ENCODE assay signal across 10 mouse cellular contexts in the genomic region with DNA sequence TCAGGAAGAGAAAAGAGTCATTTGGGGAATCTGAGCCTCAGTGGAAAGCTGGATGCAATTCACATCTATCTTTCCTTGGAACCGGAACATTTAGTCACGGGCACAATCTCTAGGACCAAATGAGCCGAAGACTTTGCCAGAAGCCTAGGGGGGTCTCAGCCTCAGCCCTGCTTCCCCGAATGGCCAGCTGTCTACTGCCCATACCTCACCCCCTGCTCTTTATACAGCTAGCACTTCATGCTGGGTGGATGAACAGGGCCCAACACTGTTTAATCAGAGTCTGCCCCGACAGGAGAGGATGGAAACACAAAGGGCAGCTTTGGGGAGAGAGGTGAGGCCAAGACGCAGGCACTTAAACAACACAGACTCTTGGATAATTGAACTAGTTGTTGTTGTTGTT. TPM values are rescaled to one million over a fixed set of nuclear protein-coding genes. Genes with fewer than 3 reads are reported as not detected.
DNase-seq lines count a peak whose midpoint lies in the region; ATAC-seq lines count a peak whose summit lies in the region.
"Had no signal": no experiment of that assay in that cellular context is flagged by ENCODE, and none has a peak within 500 bp of the region (broad histone marks: within the 10 kb centered on the region; RNA-seq: fewer than 3 reads in every experiment).

No protein-coding gene starts in this region.

- no peak for DNase-seq in lung, postnatal 36 days
- peak; percentile 53 for DNase-seq in midbrain, embryonic 10.5 days (ENCODE audit: low spot score)
- DNase-seq in adrenal gland, postnatal 10 days, result no peak
- DNase-seq: cerebellum, adult 11-12 months; spleen, adult 18-20 months; thymus, postnatal 36 days had no signal

- H3K9ac ChIP-seq in lung, embryonic 16.5 days (ENCODE audit: low read length), result no peak overlapping the region
- H3K9ac ChIP-seq in forebrain, embryonic 16.5 days (replicated peaks; ENCODE audit: low read depth, low read length), result no peak overlapping the region
- no peak overlapping the region for H3K9ac ChIP-seq in stomach, embryonic 16.5 days (ENCODE audit: low read length)
- no peak overlapping the region for H3K9ac ChIP-seq in heart, embryonic 12.5 days

- H3K27ac ChIP-seq in lung, embryonic 16.5 days (ENCODE audit: low read length), result peak overlapping the region; percentile 84
- 0 out of 2 replicates have a peak overlapping the region, but pooled peaks have one; percentile 15 for H3K27ac ChIP-seq in forebrain, embryonic 16.5 days (ENCODE audit: low read length)
- peak overlapping the region; percentile 88 for H3K27ac ChIP-seq in midbrain, embryonic 10.5 days (replicated peaks)
- peak overlapping the region; percentile 34; the same call in 1 of the 2 replicates for H3K27ac ChIP-seq in stomach, embryonic 16.5 days (ENCODE audit: low read length)
- H3K27ac ChIP-seq in heart, embryonic 12.5 days (ENCODE audit: poor library complexity, severe bottlenecking), result no peak overlapping the region

- no peaks in the 10 kb centered on the region for H3K27me3 ChIP-seq in lung, embryonic 16.5 days (ENCODE audit: control insufficient read depth, insufficient read depth, low read depth, low read length)
- H3K27me3 ChIP-seq in forebrain, embryonic 16.5 days (replicated peaks; ENCODE audit: control insufficient read depth, insufficient read depth, low read length), result no peaks in the 10 kb centered on the region
- H3K27me3 ChIP-seq in midbrain, embryonic 10.5 days (ENCODE audit: low read depth, poor library complexity, severe bottlenecking), result no peaks in the 10 kb centered on the region
- no peaks in the 10 kb centered on the region for H3K27me3 ChIP-seq in stomach, embryonic 16.5 days (ENCODE audit: control insufficient read depth, insufficient read depth, low read length)
- H3K27me3 ChIP-seq in heart, embryonic 12.5 days (replicated peaks), result no peaks in the 10 kb centered on the region

- no peak for ATAC-seq in lung, embryonic 16.5 days (ENCODE audit: low read depth)
- 0 out of 2 replicates have a peak, but pooled peaks have one; percentile 26 for ATAC-seq in forebrain, embryonic 16.5 days
- ATAC-seq in stomach, embryonic 16.5 days (ENCODE audit: insufficient read depth, low FRiP score), result no peak
- no peak for ATAC-seq in heart, embryonic 12.5 days (ENCODE audit: insufficient number of reproducible peaks, low FRiP score)

- no peak overlapping the region for H3K4me2 ChIP-seq in lung, embryonic 16.5 days (ENCODE audit: low read depth, low read length)
- no peak overlapping the region for H3K4me2 ChIP-seq in forebrain, embryonic 16.5 days (ENCODE audit: low read length)
- no peak overlapping the region for H3K4me2 ChIP-seq in stomach, embryonic 16.5 days (ENCODE audit: low read depth, low read length)
- H3K4me2 ChIP-seq in heart, embryonic 12.5 days, result no peak overlapping the region

- H3K36me3 ChIP-seq in lung, embryonic 16.5 days (ENCODE audit: control insufficient read depth, insufficient read depth, low read length), result peaks cover 5% of the 10 kb centered on the region; the same call in 1 of the 2 replicates
- H3K36me3 ChIP-seq in forebrain, embryonic 16.5 days (ENCODE audit: control insufficient read depth, insufficient read depth), result no peaks in the 10 kb centered on the region
- H3K36me3 ChIP-seq in midbrain, embryonic 10.5 days, result peaks cover 43% of the 10 kb centered on the region
- 0 out of 2 replicates have a peak, but pooled peaks cover 9% of the 10 kb centered on the region for H3K36me3 ChIP-seq in stomach, embryonic 16.5 days (ENCODE audit: control insufficient read depth, insufficient read depth, low read length)
- no peaks in the 10 kb centered on the region for H3K36me3 ChIP-seq in heart, embryonic 12.5 days

- no peaks in the 10 kb centered on the region for H3K9me3 ChIP-seq in lung, embryonic 16.5 days (ENCODE audit: control insufficient read depth, low read length)
- H3K9me3 ChIP-seq in forebrain, embryonic 16.5 days (ENCODE audit: control insufficient read depth, low read length), result no peaks in the 10 kb centered on the region
- no peaks in the 10 kb centered on the region for H3K9me3 ChIP-seq in midbrain, embryonic 10.5 days (replicated peaks)
- H3K9me3 ChIP-seq in stomach, embryonic 16.5 days (replicated peaks; ENCODE audit: control insufficient read depth, low read length), result no peaks in the 10 kb centered on the region
- no peaks in the 10 kb centered on the region for H3K9me3 ChIP-seq in heart, embryonic 12.5 days (replicated peaks)

- WGBS in lung, embryonic 16.5 days, result 52% methylated on average over 6 of the region's 6 CpGs
- 24% methylated on average over 6 of the region's 6 CpGs for WGBS in forebrain, embryonic 16.5 days
- 28% methylated on average over 6 of the region's 6 CpGs for WGBS in midbrain, embryonic 10.5 days
- 63% methylated on average over 6 of the region's 6 CpGs for WGBS in stomach, embryonic 16.5 days
- WGBS in heart, embryonic 12.5 days, result 54% methylated on average over 6 of the region's 6 CpGs

- H3K4me1 ChIP-seq in lung, embryonic 16.5 days (replicated peaks; ENCODE audit: control insufficient read depth, insufficient read depth, low read length), result peaks cover 28% of the 10 kb centered on the region
- peaks cover 17% of the 10 kb centered on the region for H3K4me1 ChIP-seq in forebrain, embryonic 16.5 days (replicated peaks; ENCODE audit: control insufficient read depth, insufficient read depth, low read length)
- H3K4me1 ChIP-seq in midbrain, embryonic 10.5 days, result peaks cover 69% of the 10 kb centered on the region
- peaks cover 26% of the 10 kb centered on the region for H3K4me1 ChIP-seq in stomach, embryonic 16.5 days (ENCODE audit: control insufficient read depth, insufficient read depth, low read length)
- H3K4me1 ChIP-seq in heart, embryonic 12.5 days (replicated peaks), result peaks cover 37% of the 10 kb centered on the region

- H3K4me3 ChIP-seq in lung, embryonic 16.5 days (ENCODE audit: low read length), result no peak overlapping the region
- H3K4me3 ChIP-seq in forebrain, embryonic 16.5 days (replicated peaks; ENCODE audit: low read length), result no peak overlapping the region
- no peak overlapping the region for H3K4me3 ChIP-seq in midbrain, embryonic 10.5 days
- H3K4me3 ChIP-seq in stomach, embryonic 16.5 days (replicated peaks; ENCODE audit: low read length), result no peak overlapping the region
- no peak overlapping the region for H3K4me3 ChIP-seq in heart, embryonic 12.5 days

RNA-seq across cellular contexts. Expression of a gene that starts 53.8 kb away (rescaled TPM):
- polyA plus RNA-seq in lung, embryonic 16.5 days (2015; fragmentation: Nextera tagmentation; extraction: Ambion mirVana), result 22.3 and 24.8 TPM in 2 replicates
- polyA plus RNA-seq in forebrain, embryonic 16.5 days (2015; fragmentation: Nextera tagmentation; extraction: Ambion mirVana), result 22.8 and 23.7 TPM in 2 replicates
- polyA plus RNA-seq in midbrain, embryonic 10.5 days (2016; fragmentation: Nextera tagmentation; extraction: Ambion mirVana), result 14.2 and 18.7 TPM in 2 replicates
- polyA plus RNA-seq in stomach, embryonic 16.5 days (2015; fragmentation: Nextera tagmentation; extraction: Ambion mirVana), result 24.6 and 25.5 TPM in 2 replicates
- 3.1 and 4.4 TPM in 2 replicates for polyA plus RNA-seq in heart, embryonic 12.5 days (2016; fragmentation: Nextera tagmentation; extraction: Ambion mirVana)
- total RNA-seq in adrenal gland, postnatal 10 days (2021), result 10 to 100 TPM; 39.3 to 40.3 TPM
